Mouse (Mus musculus): ENCODE measurements around the gene Kcnc4.

The Kcnc4 gene

DNA sequence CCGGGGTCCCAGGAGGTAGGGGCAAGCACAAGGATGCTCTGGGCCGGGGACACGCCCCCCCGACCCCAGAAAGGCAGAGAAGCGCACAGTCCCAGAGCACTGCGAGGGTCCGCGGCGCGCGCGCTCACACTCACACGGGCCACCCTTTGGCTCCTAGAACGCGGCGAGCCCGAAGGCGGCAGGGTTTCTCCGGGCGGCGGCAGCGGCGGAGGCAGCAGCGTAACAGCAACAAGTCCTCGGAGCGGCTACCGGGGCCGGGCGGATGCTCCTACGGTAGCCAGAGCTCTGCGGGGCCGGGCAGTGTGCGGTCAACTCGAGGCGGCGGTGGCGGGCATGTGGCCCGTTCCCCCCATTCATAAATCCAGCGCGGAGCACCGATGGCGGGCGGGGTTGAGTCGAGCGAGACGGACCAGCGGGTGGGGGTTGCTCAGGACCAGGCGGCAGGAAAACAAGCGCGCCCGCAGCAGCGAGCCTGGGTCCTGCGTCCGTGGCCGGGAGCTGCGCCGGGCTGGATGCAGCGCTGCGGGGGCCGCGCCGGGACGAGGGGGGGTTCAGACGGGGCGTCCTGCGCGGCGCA lies at the start of gene Kcnc4:
Gene Kcnc4, minus strand, starts transcription at position 357 of the 577 bp plus-strand sequence.
- DNase-seq = peak; percentile 63 to 67

DNA sequence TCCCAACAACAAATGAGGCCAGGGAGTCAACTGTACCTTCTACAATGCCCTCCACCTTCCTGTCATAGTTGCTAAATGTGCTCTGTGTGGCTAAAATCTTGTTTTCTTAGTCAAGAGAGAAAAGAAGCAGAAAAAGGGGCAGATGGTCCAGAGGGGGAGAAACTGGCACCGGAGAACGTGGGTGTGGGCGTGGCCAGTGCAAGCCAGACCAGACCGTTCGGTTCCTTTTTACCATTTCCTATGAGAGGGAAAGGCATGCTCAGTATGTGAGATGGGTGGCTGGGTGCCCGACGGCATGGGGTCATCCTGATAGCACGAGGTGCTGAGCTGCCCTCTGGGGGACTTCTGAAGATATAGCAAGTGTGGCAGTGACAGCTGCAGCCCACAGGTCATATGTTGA lies 49.3 kb upstream of the Kcnc4 start:
- peak; percentile 79 to 82 for DNase-seq

DNA sequence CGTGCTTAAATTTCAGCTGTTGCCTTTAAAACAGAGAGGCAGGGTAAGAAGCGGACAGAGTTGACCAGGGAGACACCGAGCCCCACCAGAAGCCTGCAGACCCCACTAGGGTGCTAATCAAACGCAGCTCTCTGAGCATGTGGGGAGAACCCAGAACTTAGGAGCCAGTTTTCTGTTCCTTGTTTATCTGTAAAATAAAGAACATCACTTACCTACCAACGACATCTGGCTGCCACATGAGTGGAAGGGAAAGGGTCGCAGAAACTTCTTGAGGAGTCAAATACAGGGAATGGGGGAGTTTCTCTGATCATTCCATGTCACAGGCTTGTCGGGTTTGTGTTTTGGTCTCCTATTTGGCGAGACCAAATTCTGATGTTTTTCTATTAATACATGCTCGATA lies 48.6 kb upstream of the Kcnc4 start:
- no peak for DNase-seq

DNA sequence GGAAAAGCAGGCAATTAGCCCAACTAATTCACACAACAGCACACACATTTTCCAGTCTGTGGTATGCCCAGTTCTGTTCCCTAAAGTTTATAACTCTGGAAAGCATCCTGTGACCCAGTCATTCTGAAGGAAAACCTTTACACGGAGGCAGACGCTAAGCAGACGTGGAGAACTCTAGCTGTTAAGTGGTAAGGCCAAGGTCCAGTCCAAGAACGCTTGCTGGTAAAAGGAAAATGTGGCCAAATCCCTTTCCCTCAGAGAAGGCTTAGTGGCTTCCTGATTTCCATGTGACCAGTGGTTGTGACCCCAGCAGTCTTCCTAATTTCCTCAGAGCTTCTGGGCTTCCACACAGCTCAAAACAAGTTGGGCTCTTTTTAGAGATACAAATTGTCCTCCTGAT lies 47.2 kb upstream of the Kcnc4 start:
- peak; percentile 38 to 46 for DNase-seq

DNA sequence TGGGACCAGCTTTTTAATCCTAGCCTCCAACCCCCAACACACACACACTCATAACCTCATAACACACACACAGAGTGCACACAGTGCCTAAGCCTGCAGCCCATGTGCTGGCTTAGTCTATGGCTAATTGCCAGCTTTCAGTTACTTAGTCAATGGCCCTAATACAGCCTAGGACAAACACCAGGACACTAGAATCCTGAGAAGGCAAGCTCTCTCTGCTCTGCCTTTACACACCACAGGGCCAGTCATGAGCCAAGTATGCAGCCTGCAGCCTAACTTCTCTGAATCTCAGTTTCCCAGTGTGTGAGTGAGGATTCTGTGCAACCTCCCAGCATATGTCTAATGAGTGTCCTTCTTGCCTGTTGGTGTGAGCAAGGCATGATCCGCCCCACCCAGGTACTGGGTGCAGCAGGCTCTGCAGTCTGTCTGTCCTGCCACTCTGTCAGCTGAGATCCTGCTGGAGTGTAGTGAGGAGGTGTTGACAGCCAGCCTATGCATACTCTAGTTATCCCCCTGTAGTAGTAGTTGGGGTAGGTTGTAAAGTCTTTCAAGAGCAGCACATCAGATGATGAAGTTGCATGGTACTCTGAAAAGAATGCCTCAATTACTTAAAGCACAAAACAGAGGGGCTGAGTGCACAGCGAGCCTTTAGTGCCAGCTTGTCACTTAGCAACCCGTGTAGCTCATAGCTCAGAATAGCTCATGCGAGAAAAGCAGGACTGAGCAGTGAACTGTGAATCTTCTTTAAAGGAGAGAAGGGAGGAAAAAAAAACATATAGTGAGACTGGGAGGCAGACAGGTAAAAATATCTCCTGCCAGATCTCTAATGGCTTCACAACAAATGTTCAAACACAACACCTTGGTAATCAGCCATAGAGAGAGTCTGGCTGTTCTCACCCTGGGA lies 46.4 kb upstream of the Kcnc4 start:
- DNase-seq = peak; percentile 64 to 66

DNA sequence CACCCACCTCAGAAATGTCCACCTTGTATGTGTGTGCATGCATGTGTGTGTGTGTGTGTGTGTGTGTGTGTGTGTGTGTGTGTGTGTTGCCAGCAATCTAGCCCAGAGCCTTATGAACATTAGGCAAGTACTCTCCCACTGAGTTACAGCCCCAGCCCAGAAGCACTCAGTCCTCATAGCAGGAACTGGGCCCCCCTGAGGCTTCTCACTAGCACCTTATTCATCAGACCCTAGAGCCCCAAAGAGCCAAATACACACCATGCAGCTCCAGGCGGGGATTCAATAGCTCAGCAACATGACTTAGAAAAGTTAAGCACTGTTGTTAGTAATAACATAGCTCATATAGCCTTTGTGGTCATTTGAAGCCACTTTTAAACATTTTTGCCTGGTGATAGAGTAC lies 45.2 kb upstream of the Kcnc4 start:
- DNase-seq = no peak

DNA sequence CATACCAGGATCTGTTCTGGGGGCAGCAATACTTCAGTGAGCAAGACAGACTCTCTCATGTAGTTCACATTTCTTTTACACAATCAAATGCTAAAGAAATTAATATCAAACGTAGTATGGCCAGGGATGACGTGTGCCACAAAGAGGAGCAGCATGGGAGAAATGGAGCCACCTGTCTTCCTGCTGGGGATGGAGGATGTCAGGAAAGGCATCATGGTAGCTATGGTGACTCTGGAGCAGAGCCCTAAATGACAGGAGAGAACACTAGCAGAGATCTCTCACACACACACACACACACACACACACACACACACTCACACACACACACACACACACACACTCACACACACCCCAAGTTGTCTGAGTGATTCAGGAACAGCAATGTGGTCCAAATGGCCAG lies 44.4 kb upstream of the Kcnc4 start:
- DNase-seq = peak; percentile 59 to 62

DNA sequence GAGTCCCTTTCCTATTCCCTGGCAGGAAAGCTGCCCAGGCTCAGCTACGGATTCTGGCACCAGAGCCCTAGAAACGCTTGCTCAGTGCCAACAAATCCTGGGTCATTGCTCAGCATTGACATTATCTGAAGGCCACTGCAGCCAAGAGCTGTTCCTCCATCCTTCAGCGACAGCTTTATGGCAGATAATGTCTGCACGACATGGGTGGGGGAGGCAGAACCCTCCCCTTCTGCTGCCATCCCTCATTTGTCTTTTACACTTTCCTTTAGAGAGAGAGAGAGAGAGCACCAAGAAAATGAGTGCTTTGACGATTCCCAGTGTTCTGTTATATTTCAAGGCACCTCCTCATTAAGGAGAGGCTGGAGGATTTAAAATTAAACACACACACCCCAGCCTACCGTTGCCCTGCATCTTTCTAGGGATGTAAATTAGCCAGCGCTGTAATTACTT lies 42.4 kb upstream of the Kcnc4 start:
- peak; percentile 88 to 91 for DNase-seq

DNA sequence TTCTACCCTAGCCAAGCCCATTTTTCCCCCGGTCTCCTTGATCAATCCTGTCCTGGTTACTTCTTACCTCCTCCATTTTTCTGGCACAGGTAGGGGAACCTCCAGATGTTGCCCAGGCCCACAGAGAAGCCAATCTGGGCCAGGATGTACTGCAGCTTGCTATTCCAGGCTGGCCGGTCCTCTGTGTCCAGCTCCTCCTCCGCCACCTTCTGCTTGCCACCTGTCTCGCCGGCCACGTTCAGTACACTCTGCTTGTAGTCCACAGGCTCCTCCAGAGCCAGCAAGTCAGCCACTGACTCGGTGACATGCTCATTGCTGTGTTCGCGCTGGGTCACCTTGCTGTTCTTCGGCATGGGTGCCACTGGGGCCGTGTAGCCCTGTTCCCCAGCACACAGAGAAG lies 40.9 kb upstream of the Kcnc4 start:
- peak; percentile 52 to 64 for DNase-seq

DNA sequence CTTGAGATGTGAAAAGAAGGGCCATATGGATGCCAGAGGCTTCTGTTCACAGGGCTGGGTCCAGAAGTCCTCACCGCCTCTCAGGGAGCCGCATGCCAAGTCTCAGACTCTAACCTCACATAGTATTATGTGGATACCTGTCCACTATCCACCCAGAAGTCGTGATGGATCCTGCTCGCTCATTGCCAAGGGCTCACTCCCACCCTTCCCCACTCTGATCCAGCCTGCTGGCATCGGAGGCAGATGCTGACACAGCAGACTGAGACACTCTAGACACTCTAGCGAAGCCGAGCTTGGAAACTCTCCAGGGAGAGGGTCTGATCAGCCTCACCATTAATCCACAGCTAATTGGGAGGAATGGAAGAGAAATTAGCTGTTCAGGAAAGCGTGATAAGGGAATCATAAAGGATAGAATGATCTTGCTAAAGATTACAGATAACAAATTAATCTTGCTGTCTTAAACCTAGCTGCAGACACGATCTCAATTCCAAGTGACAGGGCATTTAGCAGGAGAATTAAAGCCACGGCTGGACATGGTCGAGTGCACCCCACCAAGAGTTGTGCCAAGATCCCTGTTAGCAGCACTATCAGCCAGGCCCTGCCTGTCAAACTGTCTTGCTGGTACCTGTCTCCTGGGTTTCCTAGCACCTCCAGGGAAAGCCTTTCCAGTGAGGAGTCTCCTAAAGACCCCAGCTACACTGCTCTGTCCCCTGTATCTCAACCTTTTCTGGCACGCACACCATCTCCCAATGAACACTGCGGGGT lies 36.9 kb upstream of the Kcnc4 start:
- peak; percentile 82 to 85 for DNase-seq

DNA sequence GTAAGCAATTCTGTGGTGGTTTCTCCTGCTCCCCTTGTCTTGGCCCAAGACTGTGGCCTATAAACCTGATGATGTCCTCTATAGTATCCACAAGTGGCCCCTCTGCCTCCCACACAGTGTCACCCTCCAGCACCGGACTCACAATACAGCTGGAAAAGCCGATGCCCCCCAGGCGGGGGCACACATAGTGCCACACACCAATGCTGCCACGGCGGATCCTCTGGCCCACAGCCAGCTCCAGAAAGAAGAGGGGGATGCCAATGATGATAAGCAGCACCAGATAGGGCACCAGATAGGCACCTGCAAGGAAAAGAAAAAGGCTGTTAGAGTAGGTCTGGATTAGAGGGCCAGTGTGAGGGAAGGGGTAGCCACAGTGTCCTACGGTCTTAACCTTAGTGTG lies 36.2 kb upstream of the Kcnc4 start:
- DNase-seq = peak; percentile 56 to 59

DNA sequence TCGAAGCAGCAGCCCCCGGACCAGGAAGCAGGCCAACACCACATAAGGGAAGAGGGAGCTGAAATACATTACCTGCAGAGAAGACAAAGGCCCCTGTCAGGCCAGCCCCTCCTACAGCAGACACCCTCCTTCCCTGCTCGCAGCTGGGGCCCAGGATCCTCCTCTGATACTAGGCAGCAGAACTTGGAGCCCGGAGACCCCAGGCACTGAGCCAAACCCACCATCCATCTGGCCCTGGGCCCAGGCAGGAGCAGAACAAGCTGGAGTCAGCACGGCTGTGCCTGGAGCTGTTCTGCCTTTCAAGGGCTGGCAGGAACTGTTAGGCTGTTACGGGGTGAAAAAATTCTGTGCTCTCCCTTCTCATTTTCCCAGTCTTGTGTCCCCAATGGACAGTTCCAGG lies 32.1 kb upstream of the Kcnc4 start:
- peak; percentile 99 to 100 for DNase-seq

DNA sequence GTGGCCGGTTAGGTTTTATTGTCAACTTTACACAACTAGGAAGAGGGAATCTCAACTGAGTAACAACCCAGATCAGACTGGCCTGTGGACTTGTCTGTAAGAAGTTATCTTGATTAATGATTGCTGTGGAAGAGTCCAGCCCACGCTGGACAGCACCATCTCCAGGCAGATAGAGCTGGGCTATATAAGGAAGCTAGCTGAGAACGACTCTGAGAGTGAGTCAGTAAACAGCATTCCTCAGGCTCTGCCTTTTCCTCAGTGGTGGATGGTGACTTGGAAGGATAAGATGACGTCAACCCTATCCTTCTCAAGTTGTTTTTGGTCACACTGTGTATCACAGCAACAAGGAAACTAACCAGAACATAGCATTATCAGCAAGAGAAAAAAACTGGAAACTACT lies 29.3 kb upstream of the Kcnc4 start:
- DNase-seq = no peak

DNA sequence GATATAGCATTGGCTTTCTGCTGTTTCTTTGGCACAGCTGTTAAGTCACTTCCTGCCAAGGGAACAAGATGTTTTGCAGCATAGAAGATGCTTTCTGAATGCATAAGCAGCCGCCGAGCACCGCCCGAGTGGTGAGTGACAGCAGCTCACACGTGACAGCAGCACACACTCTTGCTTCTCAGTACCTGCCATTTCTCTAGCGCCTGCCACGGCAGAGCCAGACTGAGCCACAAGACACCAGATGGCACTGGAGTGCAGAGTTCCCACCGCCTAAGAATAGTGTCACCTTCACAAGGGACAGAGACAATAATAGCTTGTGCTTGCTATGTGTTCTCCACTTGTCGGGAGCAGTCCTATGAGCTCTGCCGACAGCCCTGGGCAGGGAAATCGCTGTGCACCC lies 23.9 kb upstream of the Kcnc4 start:
- peak; percentile 80 to 85 for DNase-seq

DNA sequence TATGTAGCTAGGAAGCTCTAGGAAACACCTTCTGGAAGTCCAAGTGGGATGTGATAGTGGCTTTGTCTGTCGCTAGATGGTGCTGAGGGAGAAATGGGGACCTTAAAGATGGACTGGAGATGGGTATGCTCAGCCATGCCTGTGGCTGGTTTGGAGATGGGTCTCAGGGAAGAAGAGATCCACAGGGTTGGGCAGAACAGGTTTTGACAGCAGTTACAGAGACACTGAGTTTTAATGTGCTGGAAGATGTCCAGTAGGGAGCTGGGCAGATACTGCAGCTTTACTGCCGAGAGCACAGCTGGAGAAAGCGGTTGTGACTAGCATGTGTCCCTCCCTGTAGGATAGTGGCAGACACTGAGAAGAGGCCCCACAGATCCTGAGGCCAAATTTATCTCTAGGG lies 21.3 kb upstream of the Kcnc4 start:
- no peak for DNase-seq

DNA sequence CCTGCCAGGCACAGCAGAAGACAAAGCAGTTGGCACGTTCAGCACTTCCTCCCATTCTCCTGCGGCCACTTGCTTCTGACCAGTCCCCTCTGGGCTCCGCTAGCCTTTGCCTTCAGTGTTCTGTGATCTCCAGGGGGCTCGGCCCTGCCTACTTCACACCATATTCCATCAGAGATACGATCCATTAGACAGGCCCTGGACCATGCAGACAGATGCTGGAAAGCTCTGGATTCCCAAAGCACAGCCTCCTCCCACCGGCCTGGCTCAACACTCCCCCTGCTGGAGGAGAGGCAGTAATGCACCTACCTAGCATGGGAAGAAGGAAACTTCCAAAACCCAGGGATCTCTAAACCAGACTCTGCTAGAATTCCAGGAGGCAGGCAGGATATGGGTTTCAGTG lies 12.8 kb upstream of the Kcnc4 start:
- peak; percentile 71 to 79 for DNase-seq

DNA sequence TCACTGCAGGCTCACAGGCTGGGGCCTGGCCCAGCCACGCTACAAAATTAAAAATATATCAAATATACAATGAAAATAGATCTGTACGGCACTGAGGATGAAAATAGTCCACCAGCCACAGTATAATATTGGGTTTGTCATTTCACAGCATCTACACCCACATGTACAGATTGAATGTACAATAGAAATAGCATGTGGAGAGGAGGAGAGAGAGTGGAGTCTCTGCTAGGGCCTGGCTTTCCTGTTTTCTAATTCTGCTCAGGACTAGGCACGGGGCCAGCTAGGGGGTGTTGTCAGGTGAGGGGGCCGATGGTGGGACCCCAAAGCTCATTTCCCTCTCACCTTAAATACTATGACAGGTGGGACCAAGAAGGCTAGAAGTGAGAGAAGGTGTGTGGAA lies 9.7 kb upstream of the Kcnc4 start:
- no peak for DNase-seq

DNA sequence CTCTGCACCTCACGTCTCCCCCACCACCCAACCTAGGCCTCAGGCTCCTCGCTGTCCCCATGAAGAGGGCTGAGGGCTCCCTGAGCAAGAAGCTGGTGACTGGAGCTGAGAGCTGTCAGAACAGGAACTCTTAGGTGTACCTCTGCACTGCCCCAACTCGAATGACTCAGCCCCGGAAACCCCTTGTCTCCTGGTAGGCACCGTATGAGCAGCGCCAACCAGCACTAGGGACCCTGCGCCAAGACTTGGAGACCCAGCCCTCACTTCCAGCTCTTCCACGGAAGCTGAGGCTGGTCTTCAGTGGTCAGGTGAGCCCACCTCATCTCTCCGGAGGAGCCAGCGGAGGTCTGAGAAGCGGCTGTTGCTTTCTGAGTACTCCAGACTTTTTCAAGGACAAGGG lies 8.8 kb upstream of the Kcnc4 start:
- no peak for DNase-seq

DNA sequence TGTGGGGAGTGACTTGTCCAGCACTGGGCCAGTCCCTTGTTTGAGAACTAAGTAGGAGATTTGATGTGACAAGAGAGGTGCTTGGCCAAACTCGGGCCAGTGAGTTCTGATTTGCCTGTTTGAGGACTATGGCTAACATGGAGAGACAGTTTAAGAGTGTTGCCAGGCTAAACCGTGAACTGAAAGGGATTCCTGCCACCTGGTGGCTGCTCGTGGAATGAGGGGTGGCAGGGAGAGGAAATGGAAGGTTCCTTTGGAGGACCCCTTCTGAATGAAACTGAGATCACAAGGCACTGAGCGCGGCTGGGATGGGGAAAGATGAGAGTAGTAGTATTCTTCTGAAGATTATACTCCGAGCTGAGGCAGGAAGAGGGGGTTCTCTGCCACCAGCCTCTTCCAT lies 7.2 kb upstream of the Kcnc4 start:
- DNase-seq = peak; percentile 93 to 95

DNA sequence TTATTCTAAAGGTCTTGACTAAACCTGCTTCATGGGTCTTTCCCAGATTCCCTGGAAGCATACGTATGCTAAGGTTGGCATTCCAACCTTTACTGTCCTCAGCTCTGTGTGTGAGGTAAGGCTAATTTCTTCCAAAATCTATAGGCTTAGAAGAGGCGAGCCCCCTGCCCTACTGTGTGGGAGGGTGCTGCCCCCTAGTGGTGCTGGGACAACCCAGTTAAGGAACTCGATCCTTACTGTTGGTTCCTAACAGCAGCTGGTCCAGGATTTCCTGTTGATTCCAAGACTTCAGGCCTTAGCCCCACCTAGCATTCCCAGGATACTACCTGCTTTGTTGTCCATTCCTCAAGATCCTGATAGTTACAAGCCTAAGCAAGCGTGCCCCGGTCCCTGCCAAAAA lies 2.8 kb upstream of the Kcnc4 start:
- DNase-seq = peak; percentile 95 to 97

DNA sequence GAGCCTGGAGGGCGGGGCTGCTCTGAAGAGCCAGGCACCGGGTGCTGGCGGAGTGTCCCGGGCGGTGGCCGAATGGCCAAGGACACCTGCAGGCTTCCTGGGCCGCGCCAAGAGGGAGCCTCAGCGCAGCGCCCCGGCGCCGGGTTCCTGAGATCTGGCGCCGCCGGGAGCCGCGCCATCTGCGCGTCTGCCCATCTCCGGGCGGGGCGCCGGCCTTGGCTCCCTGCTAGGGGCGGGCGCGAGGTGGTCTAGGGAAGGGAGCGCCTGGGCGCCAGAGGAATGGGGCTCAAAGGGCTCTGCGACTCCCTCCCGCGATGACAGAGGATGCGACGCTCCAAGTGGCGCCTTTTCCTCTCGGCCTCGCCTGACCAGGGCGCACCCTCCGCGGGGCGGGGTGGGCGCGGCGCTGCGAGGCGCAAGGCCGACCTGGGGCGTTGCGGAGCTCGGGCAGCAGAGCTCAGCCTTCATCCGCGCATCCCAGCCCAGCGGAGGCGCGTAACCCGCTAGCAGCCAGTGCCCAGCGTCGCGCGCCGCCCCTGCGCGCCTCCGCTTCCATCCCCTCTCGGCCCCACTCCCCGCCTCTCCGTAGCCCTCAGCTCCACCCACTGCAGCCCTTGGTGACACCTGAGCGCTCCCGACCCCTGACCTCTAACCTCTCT lies 550 bp upstream of the Kcnc4 start:
- peak; percentile 65 to 66 for DNase-seq

DNA sequence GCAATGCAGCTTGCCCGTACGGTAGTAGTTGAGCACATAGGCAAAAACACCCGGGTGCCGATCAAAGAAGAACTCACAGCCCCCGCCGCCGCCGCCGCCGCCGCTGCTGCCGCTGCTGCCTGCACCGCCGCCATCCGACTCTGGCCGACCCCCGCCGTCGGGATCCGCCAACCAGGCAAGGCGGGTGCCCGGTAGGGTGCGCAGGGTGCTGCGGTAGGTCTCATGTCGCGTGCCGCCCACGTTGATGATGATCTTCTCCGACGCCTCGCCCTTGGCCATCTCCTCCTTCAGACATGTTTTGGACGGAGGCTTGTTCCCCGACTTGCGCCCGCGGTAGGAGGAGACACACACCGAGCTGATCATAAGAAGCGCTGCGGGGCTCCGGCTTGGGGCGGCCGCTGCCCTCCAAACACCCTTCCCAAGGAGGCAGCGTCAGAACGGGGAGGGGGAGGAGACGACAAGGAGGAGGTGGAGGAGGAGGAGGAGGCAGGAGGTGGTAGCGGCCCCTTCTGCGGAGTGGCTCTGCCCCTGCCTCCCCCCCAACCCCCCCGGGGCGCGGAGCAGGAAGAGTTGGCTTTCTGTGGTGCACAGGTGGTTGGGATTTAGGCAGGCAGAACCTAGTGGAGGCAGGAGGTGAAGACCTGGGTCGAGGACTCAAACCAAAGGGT lies 690 bp downstream of the Kcnc4 start:
- DNase-seq = peak; percentile 64 to 68

All from cerebellum, postnatal 10 days (tissue).